Mouse (Mus musculus): ENCODE measurements around the gene Gng8.

The Gng8 gene

GRCm38 (mm10) chr7:16891641-16892351 lies at the start of gene Gng8:
Gng8 (plus strand) TSS chr7:16891786.
- peak; percentile 91 for DNase-seq

- DNase-seq: peak; percentile 96
These were observed 48.9 kb upstream of the Gng8 start, which contains the start of gene Prkd2 for GRCm38 (mm10) chr7:16842645-16843063. Prkd2 (plus strand) TSS chr7:16842902.

GRCm38 (mm10) chr7:16843441-16844171 lies 48.0 kb upstream of the Gng8 start:
- DNase-seq: peak; percentile 57

DNA sequence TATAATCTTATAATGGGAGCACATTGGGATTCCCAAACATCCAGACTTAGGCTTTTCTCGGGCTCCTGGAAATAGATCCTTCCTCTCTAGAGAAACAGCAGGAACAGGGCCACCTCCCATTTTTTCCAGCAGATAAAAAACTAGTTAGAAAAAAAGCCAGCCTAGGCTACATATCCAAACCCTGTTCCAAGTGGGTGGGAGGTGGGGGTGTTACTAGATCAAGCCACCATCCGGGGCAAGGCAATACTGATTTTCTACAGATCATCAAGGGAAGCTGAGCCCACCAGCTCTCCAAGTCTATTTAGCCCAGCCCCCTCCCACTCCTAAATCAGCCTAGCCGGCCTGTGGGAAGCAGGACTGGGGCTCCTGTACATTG lies 46.9 kb upstream of the Gng8 start:
- DNase-seq: peak; percentile 38

DNA sequence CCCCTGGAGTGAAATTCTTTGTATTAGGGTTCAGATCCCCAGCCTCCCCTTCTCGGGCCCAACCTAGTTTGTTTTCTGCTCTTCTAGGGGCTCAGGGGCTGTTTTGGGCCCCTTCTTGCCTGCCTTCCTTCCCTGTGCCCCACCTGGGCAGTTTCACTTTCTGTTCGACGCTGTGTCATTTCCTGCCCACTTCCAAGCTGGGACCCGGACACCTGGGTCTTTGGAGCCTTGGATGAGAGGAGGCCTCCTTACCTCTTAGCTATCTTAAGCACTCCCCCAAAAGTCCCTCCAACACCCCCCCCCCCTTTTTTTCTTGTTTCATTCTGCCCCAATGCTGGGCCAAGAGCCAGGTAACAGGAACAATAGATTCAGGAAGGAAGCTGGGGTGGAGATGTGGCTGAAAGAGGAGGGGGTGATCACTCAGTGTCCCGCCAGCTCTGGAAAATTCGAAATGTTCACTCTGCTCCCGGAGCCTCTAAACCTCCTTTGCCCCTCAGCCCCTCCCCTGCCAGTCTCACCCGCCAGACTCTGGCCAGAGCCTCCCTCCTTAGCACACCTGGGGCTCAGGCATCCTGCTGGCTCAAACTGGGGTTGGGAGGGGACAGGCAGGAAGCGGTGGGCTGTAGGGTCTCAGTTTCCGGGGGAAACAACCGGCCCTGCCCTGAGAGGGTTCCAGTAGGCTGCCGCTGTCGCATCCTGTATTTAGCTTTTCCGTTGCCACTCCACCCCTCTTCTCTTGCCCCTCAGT lies 46.3 kb upstream of the Gng8 start:
- DNase-seq: peak; percentile 71

GRCm38 (mm10) chr7:16845820-16846167 lies 45.8 kb upstream of the Gng8 start:
- DNase-seq: no peak

- no peak for DNase-seq
These were observed 44.8 kb upstream of the Gng8 start for GRCm38 (mm10) chr7:16846775-16847174.

DNA sequence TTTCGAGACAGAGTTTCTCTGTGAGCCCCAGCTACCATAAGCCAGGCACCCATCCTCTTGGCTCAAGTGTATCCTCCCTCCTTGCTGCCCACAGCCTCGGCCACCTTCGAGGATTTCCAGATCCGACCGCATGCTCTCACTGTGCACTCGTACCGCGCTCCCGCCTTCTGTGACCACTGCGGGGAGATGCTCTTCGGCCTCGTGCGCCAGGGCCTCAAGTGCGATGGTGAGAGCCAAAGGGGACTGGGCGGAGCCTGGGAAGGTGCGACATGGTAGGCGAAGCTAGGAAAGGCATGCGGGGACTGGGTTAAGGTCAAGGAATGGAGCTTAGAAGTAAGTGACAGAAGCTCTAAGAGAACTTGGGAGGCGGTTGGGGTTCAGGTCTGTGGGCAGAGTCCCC lies 44.1 kb upstream of the Gng8 start:
- DNase-seq: no peak

DNA sequence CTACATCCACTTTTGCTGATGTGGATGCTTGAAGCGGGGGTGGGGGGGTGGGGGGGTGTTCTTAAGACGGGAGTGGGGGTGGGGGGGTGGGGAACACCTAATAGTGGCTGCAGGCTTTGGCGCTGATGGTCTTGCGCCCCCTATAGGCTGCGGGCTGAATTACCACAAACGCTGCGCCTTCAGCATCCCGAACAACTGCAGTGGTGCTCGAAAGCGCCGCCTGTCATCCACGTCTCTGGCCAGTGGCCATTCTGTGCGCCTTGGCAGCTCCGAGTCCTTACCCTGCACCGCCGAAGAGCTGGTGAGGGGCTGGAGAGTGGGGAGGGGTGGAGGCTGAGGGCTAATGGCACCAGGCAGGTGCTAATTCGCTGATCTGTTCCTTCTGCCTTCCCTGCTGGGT lies 43.0 kb upstream of the Gng8 start:
- DNase-seq: peak; percentile 75

DNA sequence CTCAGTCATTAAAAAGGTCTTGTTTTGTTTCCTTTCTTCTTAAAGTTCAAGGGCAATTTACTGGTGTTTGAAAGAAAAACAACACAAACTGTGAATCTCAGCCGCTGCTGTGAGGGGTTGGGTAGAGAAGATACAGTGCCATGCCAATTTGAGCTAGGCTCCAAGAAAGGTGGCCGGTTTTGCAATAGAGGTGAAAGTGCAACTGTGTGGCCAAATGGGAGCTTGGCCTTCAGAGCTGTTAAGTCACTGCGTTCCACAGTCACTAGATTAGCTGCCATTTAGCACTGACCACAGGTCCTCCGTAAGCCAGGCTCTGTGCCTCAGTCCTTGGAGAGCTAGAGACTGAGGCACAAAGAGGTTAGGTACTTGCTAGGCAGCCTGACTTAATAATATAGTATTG lies 40.0 kb upstream of the Gng8 start:
- no peak for DNase-seq

- DNase-seq: peak; percentile 78
These were observed 38.2 kb upstream of the Gng8 start for GRCm38 (mm10) chr7:16853302-16853831.

DNA sequence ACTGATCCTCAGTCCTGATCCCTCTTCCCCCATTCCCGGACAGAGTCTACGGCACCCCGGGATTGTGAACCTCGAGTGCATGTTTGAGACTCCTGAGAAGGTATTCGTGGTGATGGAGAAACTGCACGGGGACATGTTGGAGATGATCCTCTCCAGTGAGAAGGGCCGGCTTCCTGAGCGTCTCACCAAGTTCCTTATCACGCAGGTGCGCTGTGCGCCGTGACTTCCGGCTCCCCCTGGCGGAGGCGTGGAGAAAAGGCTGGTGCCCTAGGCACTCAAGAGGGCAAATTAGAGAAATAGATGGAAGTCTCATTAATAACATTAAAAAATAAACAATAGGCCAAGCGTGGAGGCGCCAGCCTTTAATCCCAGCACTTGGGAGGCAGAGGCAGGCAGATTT lies 33.2 kb upstream of the Gng8 start:
- DNase-seq: no peak

GRCm38 (mm10) chr7:16859902-16860651 lies 31.5 kb upstream of the Gng8 start:
- DNase-seq: peak; percentile 66

GRCm38 (mm10) chr7:16867488-16867887 lies 24.1 kb upstream of the Gng8 start:
- DNase-seq: no peak

DNA sequence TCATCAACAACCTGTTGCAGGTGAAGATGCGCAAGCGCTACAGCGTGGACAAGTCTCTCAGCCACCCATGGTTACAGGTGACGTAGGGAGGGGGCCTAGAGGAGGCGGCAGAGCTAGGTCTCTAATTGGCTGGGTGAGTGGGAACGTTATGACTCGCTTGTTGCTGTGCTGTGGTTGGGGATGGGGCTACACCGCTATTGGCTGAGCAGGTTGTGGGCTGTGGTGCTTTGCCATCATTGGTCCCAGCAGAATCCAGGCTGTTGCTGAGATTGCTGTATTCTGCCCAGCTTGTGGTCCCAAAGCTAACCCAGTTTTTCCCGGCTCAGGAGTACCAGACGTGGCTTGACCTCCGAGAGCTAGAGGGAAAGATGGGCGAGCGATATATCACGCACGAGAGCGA lies 22.1 kb upstream of the Gng8 start:
- DNase-seq: no peak

GRCm38 (mm10) chr7:16871600-16871999 lies 20.0 kb upstream of the Gng8 start:
- DNase-seq: no peak

DNA sequence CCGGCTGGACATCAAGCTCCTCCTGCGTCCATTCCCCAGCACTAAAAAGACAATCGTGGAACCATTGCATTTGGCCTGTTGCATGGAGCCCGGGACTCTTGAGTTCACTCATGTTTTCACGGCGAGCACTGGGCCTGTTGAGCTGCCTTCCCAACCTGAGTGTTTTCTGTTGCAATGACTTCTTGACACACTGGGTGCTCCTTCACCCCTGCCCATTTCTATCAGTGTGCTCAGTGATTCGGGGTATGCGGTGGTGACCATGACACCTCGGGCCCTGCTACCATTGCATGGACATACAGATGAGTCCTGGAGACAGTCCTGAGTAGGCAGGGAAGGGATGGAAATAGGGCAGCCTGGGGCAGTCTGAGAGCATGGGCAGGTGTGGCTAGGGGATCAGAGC lies 19.1 kb upstream of the Gng8 start:
- DNase-seq: no peak

DNA sequence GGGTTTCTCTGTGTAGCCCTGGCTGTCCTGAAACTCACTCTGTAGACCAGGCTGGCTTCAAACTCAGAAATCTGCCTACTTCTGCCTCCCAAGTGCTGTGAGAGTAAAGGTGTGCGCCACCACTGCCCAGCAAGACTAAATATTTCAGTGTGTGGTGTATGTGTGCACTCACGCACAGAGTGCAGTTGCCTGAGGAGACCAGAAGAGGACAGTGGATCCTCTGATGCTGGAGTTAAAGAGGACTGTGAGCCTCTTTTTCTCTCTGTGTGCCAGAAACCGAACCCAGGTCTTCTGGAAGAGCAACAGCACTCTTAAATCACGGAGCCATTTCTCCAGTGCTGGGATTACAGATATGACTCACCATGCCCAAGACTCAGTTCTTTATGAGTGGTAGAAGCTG lies 18.2 kb upstream of the Gng8 start:
- DNase-seq: no peak

DNA sequence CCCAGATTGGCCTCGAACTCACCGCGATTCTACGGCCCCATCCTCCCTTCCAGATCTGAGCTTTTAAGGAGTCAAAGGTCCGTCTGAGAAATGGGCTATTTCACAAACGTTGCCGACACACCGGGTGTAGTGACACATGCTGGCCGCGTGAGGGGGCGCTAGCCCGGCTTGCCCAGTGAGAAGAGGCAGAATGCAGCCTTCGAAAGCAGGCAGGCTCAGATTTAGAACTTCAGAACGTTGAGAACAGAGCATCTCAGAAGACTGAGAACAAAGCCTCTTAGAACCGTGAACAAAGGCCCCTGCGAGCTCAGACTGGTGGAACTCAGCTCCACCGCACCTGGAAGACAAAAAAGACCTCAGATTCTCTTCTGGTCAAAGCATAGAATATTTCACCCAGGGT lies 17.4 kb upstream of the Gng8 start:
- peak; percentile 89 for DNase-seq

DNA sequence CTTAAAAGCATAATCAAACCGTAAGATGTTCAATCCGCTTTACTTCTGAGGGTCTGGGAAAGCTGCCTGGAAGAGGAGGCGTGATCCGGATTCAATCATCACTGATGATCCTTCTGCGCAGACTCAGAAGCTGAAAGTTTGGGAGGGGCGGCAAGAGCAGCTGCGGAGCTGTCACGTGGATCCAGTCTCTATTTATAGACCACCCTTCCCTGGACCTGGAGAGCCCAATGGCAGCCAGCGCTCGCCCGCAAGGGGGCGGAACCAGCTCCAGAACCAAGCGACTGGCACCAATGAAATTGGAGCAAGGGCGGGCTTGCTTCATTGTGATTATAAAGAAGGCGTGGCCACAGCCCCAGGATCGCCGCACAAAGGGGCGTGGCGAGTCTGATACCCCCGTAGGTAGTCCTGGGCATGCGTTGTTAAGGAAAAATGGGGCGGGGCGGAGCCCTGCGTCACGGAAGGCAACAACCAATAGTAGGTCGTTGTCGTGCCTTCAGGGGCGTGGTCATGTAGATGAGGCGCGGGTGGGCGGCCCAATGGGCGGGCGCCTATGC lies 16.8 kb upstream of the Gng8 start:
- DNase-seq: peak; percentile 100

DNA sequence AGATGAGACGGTGACA lies 16.5 kb upstream of the Gng8 start, which contains the start of gene Dact3:
TSS of gene Dact3 (plus strand) at position 8 of the 16 bp plus-strand sequence.
- no peak for DNase-seq

DNA sequence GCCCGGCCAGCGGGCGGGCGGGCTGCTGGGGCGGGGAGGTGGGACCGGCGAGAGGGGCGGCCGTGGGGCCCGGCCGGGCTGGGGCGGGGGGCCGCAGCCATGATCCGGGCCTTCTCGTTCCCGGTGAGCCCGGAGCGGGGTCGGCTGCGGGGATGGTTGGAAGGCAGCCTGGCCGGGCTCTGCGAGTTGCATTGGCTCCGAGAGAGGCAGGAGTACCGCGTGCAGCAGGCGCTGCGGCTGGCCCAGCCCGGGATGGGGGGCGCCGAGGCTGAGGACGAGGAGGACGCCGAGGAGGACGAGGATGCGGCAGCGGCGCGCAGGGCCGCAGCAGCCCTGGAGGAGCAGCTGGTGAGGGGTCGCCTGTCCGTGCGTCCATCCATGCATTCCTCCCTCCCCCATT lies 16.3 kb upstream of the Gng8 start:
- DNase-seq: no peak

DNA sequence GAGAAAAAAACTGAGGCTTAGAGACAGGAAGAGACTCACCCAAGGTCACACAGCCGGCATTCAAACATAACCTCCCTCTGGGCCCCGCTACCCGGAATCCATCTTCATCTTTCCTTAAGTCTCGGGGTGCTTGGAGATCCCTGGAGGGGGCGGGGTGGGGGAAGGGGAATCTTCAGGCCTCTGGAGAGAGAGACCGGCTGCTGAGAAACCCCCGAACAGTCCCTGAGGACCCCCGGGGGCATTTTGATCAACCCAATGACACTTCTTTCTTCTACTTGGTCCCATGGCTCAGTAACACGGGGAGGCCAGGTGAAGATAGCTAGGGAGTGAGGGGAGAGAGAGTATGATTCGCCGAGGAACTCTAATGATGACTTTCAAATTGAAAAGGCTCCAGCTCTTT lies 15.6 kb upstream of the Gng8 start:
- DNase-seq: no peak
